In genomic region chr5:42250376-42250775, GRCm38 (mm10) we compare ENCODE assay signal across 30 mouse cellular contexts.
A peak's percentile ranks its signal among the peaks of the same experiment; 100 is the strongest.
DNase-seq lines count a peak whose midpoint lies in the region; ATAC-seq and TF ChIP-seq lines count a peak whose summit lies in the region.
"Had no signal": no experiment of that assay in that cellular context is flagged by ENCODE, and none has a peak within 500 bp of the region (broad histone marks: within the 10 kb centered on the region; RNA-seq: fewer than 3 reads in every experiment).

No protein-coding gene starts in this region.

- no peak overlapping the region for H3K9ac ChIP-seq in forebrain, embryonic 14.5 days (ENCODE audit: low read length)
- H3K9ac ChIP-seq in forebrain, embryonic 12.5 days, result no peak overlapping the region
- no peak overlapping the region for H3K9ac ChIP-seq in forebrain, postnatal 0 days
- H3K9ac ChIP-seq: embryonic facial prominence, embryonic 13.5 days; heart, embryonic 13.5 days; hindbrain, embryonic 12.5 days; hindbrain, embryonic 15.5 days had no signal

- H3K4me3 ChIP-seq in forebrain, embryonic 14.5 days (ENCODE audit: low read depth, low read length), result no peak overlapping the region
- H3K4me3 ChIP-seq in forebrain, embryonic 12.5 days (replicated peaks), result no peak overlapping the region
- H3K4me3 ChIP-seq in left cerebral cortex, adult 2 months, result no peak overlapping the region
- no peak overlapping the region for H3K4me3 ChIP-seq in forebrain, postnatal 0 days (ENCODE audit: low read depth, low read length)
- H3K4me3 ChIP-seq: embryonic facial prominence, embryonic 10.5 days; embryonic facial prominence, embryonic 13.5 days; erythroblast, embryonic 14.5 days; heart, adult 2 months; heart, embryonic 10.5 days; heart, embryonic 13.5 days; hindbrain, embryonic 12.5 days; hindbrain, embryonic 15.5 days had no signal

- peak; percentile 67; the same call in 1 of the 2 replicates for ATAC-seq in forebrain, embryonic 14.5 days
- ATAC-seq in forebrain, embryonic 12.5 days (ENCODE audit: low FRiP score), result no peak
- ATAC-seq in forebrain, postnatal 0 days, result peak; percentile 68
- ATAC-seq: intestine, postnatal 0 days; Patski had no signal

- 80% methylated on average over 3 of the region's 3 CpGs for WGBS in forebrain, embryonic 14.5 days
- 86% methylated on average over 3 of the region's 3 CpGs for WGBS in forebrain, embryonic 12.5 days
- 64% methylated on average over 3 of the region's 3 CpGs for whole genome bisulfite sequencing in forebrain, postnatal 0 days

- no peak overlapping the region for H3K4me2 ChIP-seq in forebrain, embryonic 14.5 days (ENCODE audit: low read length)
- H3K4me2 ChIP-seq in forebrain, embryonic 12.5 days, result no peak overlapping the region
- no peak overlapping the region for H3K4me2 ChIP-seq in forebrain, postnatal 0 days (ENCODE audit: low read depth)
- H3K4me2 ChIP-seq: embryonic facial prominence, embryonic 13.5 days; heart, embryonic 13.5 days; hindbrain, embryonic 12.5 days; hindbrain, embryonic 15.5 days had no signal

- H3K4me1 ChIP-seq in forebrain, embryonic 14.5 days (ENCODE audit: control insufficient read depth, insufficient read depth, low read length), result no peaks in the 10 kb centered on the region
- no peaks in the 10 kb centered on the region for H3K4me1 ChIP-seq in forebrain, embryonic 12.5 days
- H3K4me1 ChIP-seq in forebrain, postnatal 0 days (ENCODE audit: insufficient read depth), result no peaks in the 10 kb centered on the region
- H3K4me1 ChIP-seq: embryonic facial prominence, embryonic 10.5 days; embryonic facial prominence, embryonic 13.5 days; heart, embryonic 10.5 days; heart, embryonic 13.5 days; hindbrain, embryonic 12.5 days; hindbrain, embryonic 15.5 days had no signal

- no peaks in the 10 kb centered on the region for H3K27me3 ChIP-seq in forebrain, embryonic 14.5 days (replicated peaks; ENCODE audit: control insufficient read depth, insufficient read depth, low read length)
- no peaks in the 10 kb centered on the region for H3K27me3 ChIP-seq in forebrain, embryonic 12.5 days
- H3K27me3 ChIP-seq in forebrain, postnatal 0 days (ENCODE audit: insufficient read depth, low read length), result no peaks in the 10 kb centered on the region
- H3K27me3 ChIP-seq: CH12.LX; embryonic facial prominence, embryonic 13.5 days; heart, embryonic 13.5 days; hindbrain, embryonic 12.5 days; hindbrain, embryonic 15.5 days; Patski had no signal

- H3K36me3 ChIP-seq in forebrain, embryonic 14.5 days (ENCODE audit: control insufficient read depth, insufficient read depth, low read length), result no peaks in the 10 kb centered on the region
- no peaks in the 10 kb centered on the region for H3K36me3 ChIP-seq in forebrain, embryonic 12.5 days (replicated peaks)
- H3K36me3 ChIP-seq in forebrain, postnatal 0 days (ENCODE audit: insufficient read depth), result no peaks in the 10 kb centered on the region
- H3K36me3 ChIP-seq: embryonic facial prominence, embryonic 10.5 days; embryonic facial prominence, embryonic 13.5 days; G1E; heart, embryonic 10.5 days; heart, embryonic 13.5 days; hindbrain, embryonic 12.5 days; hindbrain, embryonic 15.5 days had no signal

- intact Hi-C loops in left cerebral cortex, adult 2 months (cut with DNase I), result no loop called here
- intact Hi-C loops in left cerebral cortex, postnatal 10 days (cut with DNase I), result no loop called here

- TF ChIP-seq CTCF in left cerebral cortex, adult 2 months (IDR thresholded peaks at IDR 0.05), result no peak
- TF ChIP-seq CTCF in forebrain, postnatal 0 days (IDR thresholded peaks at IDR 0.05; ENCODE audit: low read depth), result no peak

- DNase-seq in forebrain, embryonic 14.5 days (ENCODE audit: low spot score), result peak; percentile 60
- DNase-seq in left cerebral cortex, adult 2 months (ENCODE audit: extremely low spot score in 1 of 2, low spot score in 2 of 2), result no peak
- no peak for DNase-seq in left cerebral cortex, postnatal 10 days (ENCODE audit: extremely low spot score in 1 of 2, low spot score in 2 of 2)
- DNase-seq in forebrain, postnatal 0 days, result peak; percentile 49
- DNase-seq in thymus, postnatal 14 days, result no peak
- no peak for DNase-seq in spleen, adult 18-20 months
- DNase-seq: adrenal gland, postnatal 10 days; adrenal gland, postnatal 36 days; B cell, adult 2 months; cerebellum, adult 11-12 months; cerebellum, adult 8-10 months; cerebellum, postnatal 10 days; cerebellum, postnatal 36 days; embryo, embryonic 11 days; gastrocnemius, postnatal 10 days; gastrocnemius, postnatal 36 days; heart, adult 2 months; heart, postnatal 14 days had no signal

- no peak overlapping the region for H3K27ac ChIP-seq in forebrain, embryonic 14.5 days (ENCODE audit: low read depth, low read length)
- no peak overlapping the region for H3K27ac ChIP-seq in forebrain, embryonic 12.5 days
- peak overlapping the region; percentile 2; the same call in 1 of the 2 replicates for H3K27ac ChIP-seq in left cerebral cortex, adult 2 months
- no peak overlapping the region for H3K27ac ChIP-seq in forebrain, postnatal 0 days (ENCODE audit: low read depth, low read length)
- H3K27ac ChIP-seq: embryonic facial prominence, embryonic 10.5 days; embryonic facial prominence, embryonic 13.5 days; heart, adult 2 months; heart, embryonic 10.5 days; heart, embryonic 13.5 days; hindbrain, embryonic 12.5 days; hindbrain, embryonic 15.5 days had no signal

- H3K9me3 ChIP-seq in forebrain, embryonic 14.5 days (replicated peaks; ENCODE audit: control insufficient read depth, low read length), result no peaks in the 10 kb centered on the region
- no peaks in the 10 kb centered on the region for H3K9me3 ChIP-seq in forebrain, embryonic 12.5 days
- no peaks in the 10 kb centered on the region for H3K9me3 ChIP-seq in forebrain, postnatal 0 days (ENCODE audit: low read length)
- H3K9me3 ChIP-seq: embryonic facial prominence, embryonic 10.5 days; embryonic facial prominence, embryonic 13.5 days; G1E; heart, embryonic 10.5 days; heart, embryonic 13.5 days; hindbrain, embryonic 12.5 days; hindbrain, embryonic 15.5 days had no signal

Comparison
In these comparisons a context has a peak if more than half of its experiments do, and no peak if none do; other contexts are left out.
1. DNase-seq: peak in forebrain, embryonic 14.5 days (single experiment) and forebrain, postnatal 0 days (single experiment); none in left cerebral cortex, adult 2 months (0 of 2), left cerebral cortex, postnatal 10 days (0 of 2), thymus, postnatal 14 days (single experiment) and spleen, adult 18-20 months (0 of 2).